Mouse (Mus musculus): Measurements from ENCODE around the gene Wipf2. TPM values are rescaled to one million over a fixed set of nuclear protein-coding genes. Genes with fewer than 3 reads are reported as not detected.
A peak's percentile ranks its signal among the peaks of the same experiment; 100 is the strongest.

Gene Wipf2
- polyA plus RNA-seq, 2 experiments: 4.7 to 10.5 TPM

GRCm38 (mm10) chr11:98829091-98829775, 34.2 kb upstream of the Wipf2 start:
- no peaks in the 10 kb centered on the region for H3K9me3 ChIP-seq (ENCODE audit: control insufficient read depth, low read length)
- no peaks in the 10 kb centered on the region for H3K27me3 ChIP-seq (ENCODE audit: control insufficient read depth, insufficient read depth, low read length)
- H3K27ac ChIP-seq (replicated peaks; ENCODE audit: low read depth, low read length): no peak overlapping the region
- ATAC-seq (ENCODE audit: low FRiP score, low read depth) (no peak), DNase-seq (ENCODE audit: low spot score) (no peak)
- no peak overlapping the region for H3K4me2 ChIP-seq (replicated peaks; ENCODE audit: low read depth, low read length, severe bottlenecking)
- H3K4me1 ChIP-seq (ENCODE audit: control insufficient read depth, insufficient read depth, low read length): no peaks in the 10 kb centered on the region
- no peak overlapping the region for H3K4me3 ChIP-seq (replicated peaks; ENCODE audit: low read length)
- TF ChIP-seq POLR2A (IDR thresholded peaks at IDR 0.05; ENCODE audit: borderline replicate concordance, extremely low read depth, insufficient read depth, insufficient read length): no peak
- no peak overlapping the region for H3K9ac ChIP-seq (ENCODE audit: low read depth, low read length, severe bottlenecking)
- H3K36me3 ChIP-seq (ENCODE audit: control insufficient read depth, insufficient read depth, low read length): peaks cover 96% of the 10 kb centered on the region
- WGBS: 69% methylated on average over 12 of the region's 12 CpGs

- no peak for DNase-seq (ENCODE audit: low spot score)
- H3K4me1 ChIP-seq (ENCODE audit: control insufficient read depth, insufficient read depth, low read length): no peaks in the 10 kb centered on the region
These were observed 33.6 kb upstream of the Wipf2 start for GRCm38 (mm10) chr11:98829875-98830274.

GRCm38 (mm10) chr11:98835296-98835695, 28.1 kb upstream of the Wipf2 start:
- no peak overlapping the region for H3K27ac ChIP-seq (replicated peaks; ENCODE audit: low read depth, low read length)
- no peak for DNase-seq (ENCODE audit: low spot score)
- WGBS: 48% methylated on average over 5 of the region's 5 CpGs
- peaks cover 4% of the 10 kb centered on the region for H3K4me1 ChIP-seq (ENCODE audit: control insufficient read depth, insufficient read depth, low read length)
- no peak overlapping the region for H3K4me3 ChIP-seq (replicated peaks; ENCODE audit: low read length)
- H3K9ac ChIP-seq (ENCODE audit: low read depth, low read length, severe bottlenecking): no peak overlapping the region
- no peaks in the 10 kb centered on the region for H3K27me3 ChIP-seq (ENCODE audit: control insufficient read depth, insufficient read depth, low read length)
- no peak for TF ChIP-seq POLR2A (IDR thresholded peaks at IDR 0.05; ENCODE audit: borderline replicate concordance, extremely low read depth, insufficient read depth, insufficient read length)
- H3K9me3 ChIP-seq (ENCODE audit: control insufficient read depth, low read length): no peaks in the 10 kb centered on the region
- H3K4me2 ChIP-seq (replicated peaks; ENCODE audit: low read depth, low read length, severe bottlenecking): no peak overlapping the region
- no peak for ATAC-seq (ENCODE audit: low FRiP score, low read depth)
- H3K36me3 ChIP-seq (ENCODE audit: control insufficient read depth, insufficient read depth, low read length): peaks cover 46% of the 10 kb centered on the region

More at GRCm38 (mm10) chr11:98829875-98830274, 33.6 kb upstream of the Wipf2 start:
- TF ChIP-seq POLR2A (IDR thresholded peaks at IDR 0.05; ENCODE audit: borderline replicate concordance, extremely low read depth, insufficient read depth, insufficient read length): no peak
- Histone ChIP-seq H3K36me3 (ENCODE audit: control insufficient read depth, insufficient read depth, low read length) (peaks cover 94% of the 10 kb centered on the region), H3K9ac (ENCODE audit: low read depth, low read length, severe bottlenecking) (no peak overlapping the region), H3K27me3 (ENCODE audit: control insufficient read depth, insufficient read depth, low read length) (no peaks in the 10 kb centered on the region), H3K4me2 (replicated peaks; ENCODE audit: low read depth, low read length, severe bottlenecking) (no peak overlapping the region), H3K9me3 (ENCODE audit: control insufficient read depth, low read length) (no peaks in the 10 kb centered on the region), H3K4me3 (replicated peaks; ENCODE audit: low read length) (no peak overlapping the region), H3K27ac (replicated peaks; ENCODE audit: low read depth, low read length) (no peak overlapping the region)
- WGBS: 74% methylated on average over 4 of the region's 4 CpGs
- no peak for ATAC-seq (ENCODE audit: low FRiP score, low read depth)

GRCm38 (mm10) chr11:98835725-98836124, 27.7 kb upstream of the Wipf2 start:
- no peaks in the 10 kb centered on the region for H3K9me3 ChIP-seq (ENCODE audit: control insufficient read depth, low read length)
- no peak for DNase-seq (ENCODE audit: low spot score)
- H3K4me1 ChIP-seq (ENCODE audit: control insufficient read depth, insufficient read depth, low read length): peaks cover 4% of the 10 kb centered on the region
- no peak overlapping the region for H3K9ac ChIP-seq (ENCODE audit: low read depth, low read length, severe bottlenecking)
- peaks cover 43% of the 10 kb centered on the region for H3K36me3 ChIP-seq (ENCODE audit: control insufficient read depth, insufficient read depth, low read length)
- 60% methylated on average over 3 of the region's 3 CpGs for WGBS
- ATAC-seq (ENCODE audit: low FRiP score, low read depth): no peak
- H3K27ac ChIP-seq (replicated peaks; ENCODE audit: low read depth, low read length): no peak overlapping the region
- H3K27me3 ChIP-seq (ENCODE audit: control insufficient read depth, insufficient read depth, low read length): no peaks in the 10 kb centered on the region
- H3K4me2 ChIP-seq (replicated peaks; ENCODE audit: low read depth, low read length, severe bottlenecking): no peak overlapping the region
- no peak for TF ChIP-seq POLR2A (IDR thresholded peaks at IDR 0.05; ENCODE audit: borderline replicate concordance, extremely low read depth, insufficient read depth, insufficient read length)
- no peak overlapping the region for H3K4me3 ChIP-seq (replicated peaks; ENCODE audit: low read length)

GRCm38 (mm10) chr11:98836128-98836527, 27.3 kb upstream of the Wipf2 start:
- WGBS: 28% methylated on average over 7 of the region's 7 CpGs
- peak overlapping the region; percentile 77; the same call in 1 of the 2 replicates for H3K9ac ChIP-seq (ENCODE audit: low read depth, low read length, severe bottlenecking)
- no peaks in the 10 kb centered on the region for H3K27me3 ChIP-seq (ENCODE audit: control insufficient read depth, insufficient read depth, low read length)
- H3K27ac ChIP-seq (replicated peaks; ENCODE audit: low read depth, low read length): no peak overlapping the region
- peaks cover 39% of the 10 kb centered on the region for H3K36me3 ChIP-seq (ENCODE audit: control insufficient read depth, insufficient read depth, low read length)
- peak overlapping the region; percentile 95 for H3K4me2 ChIP-seq (replicated peaks; ENCODE audit: low read depth, low read length, severe bottlenecking)
- no peak for DNase-seq (ENCODE audit: low spot score)
- H3K4me3 ChIP-seq (replicated peaks; ENCODE audit: low read length): peak overlapping the region; percentile 81; the same call in 1 of the 2 replicates
- no peaks in the 10 kb centered on the region for H3K9me3 ChIP-seq (ENCODE audit: control insufficient read depth, low read length)
- no peak for ATAC-seq (ENCODE audit: low FRiP score, low read depth)
- peaks cover 4% of the 10 kb centered on the region for H3K4me1 ChIP-seq (ENCODE audit: control insufficient read depth, insufficient read depth, low read length)
- TF ChIP-seq POLR2A (IDR thresholded peaks at IDR 0.05; ENCODE audit: borderline replicate concordance, extremely low read depth, insufficient read depth, insufficient read length): no peak

Data from limb, embryonic 14.5 days (tissue).